Mouse (Mus musculus) liver, postnatal 0 days (tissue): ENCODE data around the gene Commd9. TPM values are rescaled to one million over a fixed set of nuclear protein-coding genes. Genes with fewer than 3 reads are reported as not detected.

Experiments used
- ATAC-seq: fragments of 200-750 bp; cut with Nextera tagmentation; 2 replicates; pipeline ENCODE4 v1.8.0; 2017; ENCODE audit warnings: mild to moderate bottlenecking, moderate library complexity
- DNase-seq: peaks from one replicate; pipeline ENCODE4 v3.0.0-alpha.2; 2016
- H3K27ac ChIP-seq: fragments of 300-500 bp; sonication (generic); 2 replicates; pipeline ENCODE4 v1.5.1; 2014; ENCODE audit warnings: antibody characterized with exemption, moderate library complexity, mild to moderate bottlenecking, low read depth
- H3K27me3 ChIP-seq: fragments of 300-500 bp; sonication (generic); 2 replicates; pipeline ENCODE4 v1.6.1; 2014; ENCODE audit warnings: low read length, control low read depth, mixed read lengths; ENCODE audit not compliant: insufficient read depth
- H3K36me3 ChIP-seq: fragments of 300-500 bp; sonication (generic); replicated peaks from 2 replicates; pipeline ENCODE4 v1.6.1; 2014; ENCODE audit warnings: mild to moderate bottlenecking, control low read depth, low read length, moderate library complexity, mixed read lengths; ENCODE audit not compliant: insufficient read depth
- H3K4me1 ChIP-seq: fragments of 300-500 bp; sonication (generic); 2 replicates; pipeline ENCODE4 v1.6.1; 2014; ENCODE audit warnings: antibody characterized with exemption, mild to moderate bottlenecking, control low read depth; ENCODE audit not compliant: insufficient read depth
- H3K4me2 ChIP-seq: fragments of 300-500 bp; sonication (generic); 2 replicates; pipeline ENCODE4 v1.6.1; 2014; ENCODE audit warnings: low read depth, mild to moderate bottlenecking, low read length, moderate library complexity, mixed read lengths
- H3K4me3 ChIP-seq: fragments of 300-500 bp; sonication (generic); 2 replicates; pipeline ENCODE4 v1.5.1; 2014; ENCODE audit warnings: low read depth, low read length
- H3K9ac ChIP-seq: fragments of 300-500 bp; sonication (generic); replicated peaks from 2 replicates; pipeline ENCODE4 v1.6.1; 2014; ENCODE audit warnings: mild to moderate bottlenecking, moderate library complexity
- H3K9me3 ChIP-seq: fragments of 300-500 bp; sonication (generic); 2 replicates; pipeline ENCODE4 v1.6.1; 2016; ENCODE audit warnings: mild to moderate bottlenecking, control low read depth, low read length, mixed read lengths
- CTCF ChIP-seq: sonication (generic); IDR thresholded peaks from 2 replicates; pipeline ENCODE4 v1.5.1; 2016; ENCODE audit warnings: antibody characterized with exemption, low read depth
- EP300 ChIP-seq: IDR thresholded peaks from 2 replicates; pipeline ENCODE4 v1.6.1; 2016; ENCODE audit warnings: antibody characterized with exemption, low read depth, mild to moderate bottlenecking
- WGBS: fragments of 180-500 bp; shearing (Covaris S2); extraction: QIAGEN DNeasy Blood & Tissue Kit; methylation state at CpG from one replicate; pipeline ENCODE4 v1.1.7; 2014; ENCODE audit not compliant: insufficient replicate concordance; 5-methylcytosine and 5-hydroxymethylcytosine counted together
- polyA plus RNA-seq: library from polyadenylated mRNA; unstranded; fragments of >200 nt; fragmentation: Nextera tagmentation; extraction: Ambion mirVana; gene quantifications from 2 replicates; pipeline ENCODE4 v1.2.1, GENCODE M21; 2015

Gene Commd9
- polyA plus RNA-seq, 1 experiment from 2014 or later: 23.6 TPM

DNA sequence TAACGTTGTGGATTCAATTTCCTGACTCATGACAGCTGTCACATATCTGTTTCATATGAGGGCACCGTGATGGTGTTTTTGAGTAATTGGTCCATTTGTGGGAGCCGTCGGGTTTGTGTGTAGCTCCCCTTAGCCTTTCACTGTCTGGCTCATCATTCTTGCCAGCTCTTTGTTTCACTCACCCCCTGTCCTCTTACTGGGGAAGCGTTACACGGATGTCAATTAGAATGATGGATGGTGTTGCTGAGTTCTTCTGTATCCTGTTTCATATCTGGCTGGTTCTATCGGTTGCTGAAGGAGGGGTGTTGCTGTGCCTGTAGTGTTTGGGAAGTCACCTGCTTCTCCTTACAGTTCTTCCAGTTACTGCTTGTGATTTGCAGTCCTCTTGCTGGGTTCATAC lies 5.1 kb downstream of the Commd9 start:
- DNase-seq (no peak), ATAC-seq (no peak)
- Histone ChIP-seq H3K4me1 (peaks cover 8% of the 10 kb centered on the region), H3K9me3 (no peaks in the 10 kb centered on the region), H3K4me3 (no peak overlapping the region), H3K36me3 (no peaks in the 10 kb centered on the region; the same call in 1 of the 2 replicates), H3K27me3 (no peaks in the 10 kb centered on the region), H3K27ac (no peak overlapping the region), H3K9ac (no peak overlapping the region), H3K4me2 (no peak overlapping the region)
- WGBS: 38% methylated on average over 7 of the region's 7 CpGs
- TF ChIP-seq CTCF (no peak), EP300 (no peak)

DNA sequence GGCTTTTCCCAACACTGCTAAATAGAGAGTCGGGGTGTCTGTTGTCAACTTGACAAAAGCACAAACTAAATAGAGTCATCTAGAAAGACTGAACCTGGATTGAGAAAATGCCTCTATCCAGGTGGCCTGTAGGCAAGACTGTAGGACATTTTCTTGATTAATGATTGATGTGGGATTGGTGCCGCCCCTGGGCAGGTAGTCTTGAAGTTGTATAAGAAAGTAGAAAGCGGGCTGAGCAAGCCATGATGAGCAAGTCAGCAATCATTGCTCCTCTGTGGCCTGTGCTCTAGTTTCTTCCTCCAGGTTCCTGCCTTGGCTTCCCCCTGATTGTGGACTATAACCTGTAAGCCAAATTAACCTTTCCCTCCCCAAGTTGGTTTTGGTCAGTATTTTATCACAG lies 8.1 kb downstream of the Commd9 start:
- Histone ChIP-seq H3K4me1 (no peaks in the 10 kb centered on the region), H3K36me3 (no peaks in the 10 kb centered on the region; the same call in 1 of the 2 replicates), H3K4me2 (no peak overlapping the region), H3K27me3 (no peaks in the 10 kb centered on the region), H3K9me3 (no peaks in the 10 kb centered on the region), H3K4me3 (no peak overlapping the region), H3K9ac (no peak overlapping the region), H3K27ac (no peak overlapping the region)
- WGBS: 79% methylated on average over 3 of the region's 3 CpGs
- TF ChIP-seq EP300 (no peak), CTCF (no peak)
- DNase-seq (no peak), ATAC-seq (no peak)

DNA sequence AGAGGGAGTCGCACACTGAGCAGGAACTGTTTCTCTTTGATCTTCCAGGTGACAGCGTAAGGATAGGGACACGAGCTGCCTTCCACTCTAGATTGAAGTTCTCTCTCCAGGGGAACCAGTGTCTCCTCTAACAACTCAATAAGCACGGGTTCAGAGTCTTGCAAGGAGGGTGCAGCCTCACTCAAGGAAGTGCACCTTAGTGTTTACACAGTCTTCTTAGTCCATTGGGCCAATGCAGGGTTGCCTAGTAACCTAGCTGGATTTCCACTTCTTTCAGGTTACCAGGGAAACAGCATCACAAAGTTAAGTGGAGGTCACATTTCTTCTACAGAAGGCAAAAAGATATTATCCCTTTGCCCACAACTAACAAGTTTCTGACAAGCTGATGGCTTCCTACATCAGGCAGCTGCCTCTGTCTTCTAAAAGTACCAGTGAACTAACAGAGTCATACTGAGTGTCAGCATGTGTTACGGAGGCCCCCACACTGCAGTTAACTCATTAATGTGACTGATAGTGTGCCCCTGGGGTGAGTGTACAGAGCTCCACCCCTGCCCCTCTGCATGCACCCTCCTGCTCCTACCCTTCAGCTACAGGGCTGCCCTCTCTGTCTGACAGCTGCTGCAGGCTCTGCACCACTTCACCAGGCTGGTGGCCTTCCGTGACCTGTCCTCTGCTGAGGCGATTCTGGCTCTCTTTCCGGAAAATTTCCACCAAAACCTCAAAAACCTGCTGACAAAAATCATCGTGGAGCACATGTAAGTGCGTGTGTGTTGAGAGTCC lies 10.6 kb downstream of the Commd9 start:
- Histone ChIP-seq H3K9me3 (no peaks in the 10 kb centered on the region), H3K27me3 (no peaks in the 10 kb centered on the region), H3K4me1 (no peaks in the 10 kb centered on the region), H3K4me3 (no peak overlapping the region), H3K9ac (no peak overlapping the region), H3K36me3 (no peaks in the 10 kb centered on the region; the same call in 1 of the 2 replicates), H3K27ac (no peak overlapping the region), H3K4me2 (no peak overlapping the region)
- no peak for DNase-seq
- 76% methylated on average over 10 of the region's 10 CpGs for WGBS
- TF ChIP-seq EP300 (no peak), CTCF (no peak)
- no peak for ATAC-seq

DNA sequence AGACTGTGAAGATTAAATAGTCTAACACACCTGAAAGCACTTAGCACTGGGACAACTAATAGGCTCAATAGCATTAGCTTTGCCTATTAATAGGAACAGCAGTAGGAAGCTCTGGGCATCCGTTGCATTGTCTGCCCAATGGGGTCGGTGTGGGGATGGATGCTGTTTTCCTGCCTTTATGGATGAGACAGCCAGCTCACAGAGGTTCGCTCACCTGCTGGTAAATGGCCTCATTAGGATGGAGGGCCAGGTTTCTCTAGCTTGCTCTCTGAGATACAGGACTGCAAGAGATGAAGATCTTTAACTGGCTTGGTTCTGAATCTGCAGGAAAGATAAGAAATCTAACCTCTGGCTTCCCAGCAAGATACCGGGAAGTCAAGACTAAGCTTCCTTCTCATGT lies 16.1 kb downstream of the Commd9 start:
- Histone ChIP-seq H3K27me3 (no peaks in the 10 kb centered on the region), H3K4me1 (peaks cover 12% of the 10 kb centered on the region), H3K27ac (no peak overlapping the region), H3K36me3 (no peaks in the 10 kb centered on the region), H3K9ac (no peak overlapping the region), H3K9me3 (no peaks in the 10 kb centered on the region), H3K4me3 (no peak overlapping the region), H3K4me2 (no peak overlapping the region)
- TF ChIP-seq CTCF (no peak), EP300 (no peak)
- ATAC-seq (no peak), DNase-seq (no peak)
- 85% methylated on average over 4 of the region's 4 CpGs for WGBS

DNA sequence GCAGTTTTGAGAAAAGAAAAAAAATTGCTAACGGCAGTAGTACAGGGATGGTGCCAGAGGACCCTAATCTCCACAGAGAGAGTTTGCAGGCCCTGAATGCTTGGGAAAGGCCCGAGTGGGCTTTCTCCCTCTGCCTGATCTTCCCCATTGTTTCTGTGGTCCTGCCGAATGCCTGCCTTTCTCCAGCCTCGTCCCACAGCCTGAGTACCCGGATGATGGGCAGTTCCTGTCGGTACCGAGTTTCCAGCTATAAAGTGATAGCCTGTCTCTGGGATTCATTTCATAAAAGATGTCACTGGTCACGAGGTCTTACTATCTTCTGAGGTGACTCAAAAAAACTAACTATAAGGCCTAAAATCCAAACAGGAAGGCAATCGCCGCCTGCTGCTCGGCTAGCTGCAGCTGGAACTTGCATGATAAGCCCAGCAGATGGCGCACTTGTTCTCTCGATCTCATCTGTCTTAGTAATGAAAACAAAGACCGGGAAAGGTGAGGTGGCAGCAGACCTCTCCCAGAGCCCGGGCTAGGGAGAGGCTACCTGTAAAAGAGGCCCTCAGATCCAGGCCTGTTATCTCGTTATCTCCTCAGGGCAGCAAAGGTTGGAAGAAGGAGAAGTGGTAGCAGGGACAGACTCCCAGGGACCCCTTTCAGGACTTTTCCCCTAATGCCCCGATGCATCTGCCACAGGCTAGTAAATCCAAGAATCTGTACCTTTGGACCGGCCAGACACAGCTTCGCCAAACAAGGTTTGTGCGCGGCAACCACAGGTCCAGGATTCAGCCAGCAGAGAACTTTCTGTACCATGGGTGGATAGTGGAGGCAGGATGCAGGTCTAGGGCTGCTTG lies 19.7 kb downstream of the Commd9 start:
- H3K9ac ChIP-seq: peak overlapping the region; percentile 48
- DNase-seq (peak; percentile 81), ATAC-seq (peak; percentile 81)
- no peaks in the 10 kb centered on the region for H3K27me3 ChIP-seq
- 26% methylated on average over 21 of the region's 21 CpGs for WGBS
- H3K9me3 ChIP-seq: no peaks in the 10 kb centered on the region
- no peak for TF ChIP-seq EP300
- peak; percentile 90 for TF ChIP-seq CTCF
- H3K4me3 ChIP-seq: peak overlapping the region; percentile 29
- no peaks in the 10 kb centered on the region for H3K36me3 ChIP-seq
- peaks cover 12% of the 10 kb centered on the region for H3K4me1 ChIP-seq
- H3K27ac ChIP-seq: peak overlapping the region; percentile 67; the same call in 1 of the 2 replicates
- H3K4me2 ChIP-seq: peak overlapping the region; percentile 62

DNA sequence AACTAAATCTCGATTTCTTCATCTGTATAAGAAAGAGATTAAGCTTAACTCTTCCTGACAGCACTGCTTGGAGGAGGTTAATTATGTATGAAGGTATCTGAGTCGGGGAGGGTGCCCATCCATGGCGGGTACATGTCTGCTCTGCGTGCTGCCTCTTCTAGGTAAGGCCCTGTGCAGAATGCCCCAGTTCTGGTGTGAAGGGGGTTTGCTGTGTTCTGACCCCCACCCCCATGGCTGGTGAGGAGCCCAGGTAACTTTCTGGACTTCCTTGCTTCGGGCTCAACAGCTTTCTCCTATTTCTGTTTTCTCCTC lies 20.3 kb downstream of the Commd9 start:
- no peak for DNase-seq
- H3K4me2 ChIP-seq: peak overlapping the region; percentile 62
- no peaks in the 10 kb centered on the region for H3K9me3 ChIP-seq
- TF ChIP-seq CTCF: no peak
- TF ChIP-seq EP300: no peak
- WGBS: 69% methylated on average over 5 of the region's 5 CpGs
- peak overlapping the region; percentile 67; the same call in 1 of the 2 replicates for H3K27ac ChIP-seq
- no peaks in the 10 kb centered on the region for H3K27me3 ChIP-seq
- peak; percentile 14; the same call in 1 of the 2 replicates for ATAC-seq
- no peaks in the 10 kb centered on the region for H3K36me3 ChIP-seq
- peak overlapping the region; percentile 29 for H3K4me3 ChIP-seq
- H3K4me1 ChIP-seq: peaks cover 12% of the 10 kb centered on the region
- peak overlapping the region; percentile 48 for H3K9ac ChIP-seq
